Mouse (Mus musculus) forebrain, embryonic 14.5 days (tissue): ENCODE measurements around the gene Fbrsl1. TPM values are rescaled to one million over a fixed set of nuclear protein-coding genes. Genes with fewer than 3 reads are reported as not detected.

Experiments used
- ATAC-seq: fragments of 200-750 bp; cut with Nextera tagmentation; 2 replicates; pipeline ENCODE4 v1.8.0; 2017; ENCODE audit warnings: mild to moderate bottlenecking, moderate library complexity
- DNase-seq: peaks from one replicate; pipeline ENCODE4 v3.0.0-alpha.2; 2015; ENCODE audit warnings: low spot score
- H3K27ac ChIP-seq: fragments of 300-500 bp; sonication (generic); 2 replicates; pipeline ENCODE4 v1.5.1; 2014; ENCODE audit warnings: low read depth, mild to moderate bottlenecking, control low read depth, low read length, moderate library complexity
- H3K27me3 ChIP-seq: fragments of 300-500 bp; sonication (generic); replicated peaks from 2 replicates; pipeline ENCODE4 v1.6.1; 2014; ENCODE audit warnings: low read length, control low read depth, mixed read lengths; ENCODE audit not compliant: control insufficient read depth, insufficient read depth
- H3K36me3 ChIP-seq: fragments of 300-500 bp; sonication (generic); 2 replicates; pipeline ENCODE4 v1.6.1; 2014; ENCODE audit warnings: low read length, control low read depth; ENCODE audit not compliant: control insufficient read depth, insufficient read depth
- H3K4me1 ChIP-seq: fragments of 300-500 bp; sonication (generic); 2 replicates; pipeline ENCODE4 v1.6.1; 2014; ENCODE audit warnings: antibody characterized with exemption, low read length, control low read depth; ENCODE audit not compliant: control insufficient read depth, insufficient read depth
- H3K4me2 ChIP-seq: fragments of 300-500 bp; sonication (generic); 2 replicates; pipeline ENCODE4 v1.6.1; 2014; ENCODE audit warnings: mild to moderate bottlenecking, control low read depth, low read length
- H3K4me3 ChIP-seq: fragments of 300-500 bp; sonication (generic); 2 replicates; pipeline ENCODE4 v1.5.1; 2014; ENCODE audit warnings: low read depth, low read length, control low read depth
- H3K9ac ChIP-seq: fragments of 300-500 bp; sonication (generic); 2 replicates; pipeline ENCODE4 v1.6.1; 2014; ENCODE audit warnings: mild to moderate bottlenecking, low read length, control low read depth, moderate library complexity
- H3K9me3 ChIP-seq: fragments of 300-500 bp; sonication (generic); replicated peaks from 2 replicates; pipeline ENCODE4 v1.6.1; 2016; ENCODE audit warnings: low read length, control low read depth, mixed read lengths; ENCODE audit not compliant: control insufficient read depth
- WGBS: fragments of 180-500 bp; shearing (Covaris S2); extraction: QIAGEN DNeasy Blood & Tissue Kit; methylation state at CpG from one replicate; pipeline ENCODE4 v1.1.7; 2014; 5-methylcytosine and 5-hydroxymethylcytosine counted together
- polyA plus RNA-seq: library from polyadenylated mRNA; unstranded; fragments of >200 nt; fragmentation: Nextera tagmentation; extraction: Ambion mirVana; gene quantifications from 2 replicates; pipeline ENCODE4 v1.2.1, GENCODE M21; 2014

The Fbrsl1 gene
- polyA plus RNA-seq, 1 experiment from 2014 or later = 15.0 TPM

DNA sequence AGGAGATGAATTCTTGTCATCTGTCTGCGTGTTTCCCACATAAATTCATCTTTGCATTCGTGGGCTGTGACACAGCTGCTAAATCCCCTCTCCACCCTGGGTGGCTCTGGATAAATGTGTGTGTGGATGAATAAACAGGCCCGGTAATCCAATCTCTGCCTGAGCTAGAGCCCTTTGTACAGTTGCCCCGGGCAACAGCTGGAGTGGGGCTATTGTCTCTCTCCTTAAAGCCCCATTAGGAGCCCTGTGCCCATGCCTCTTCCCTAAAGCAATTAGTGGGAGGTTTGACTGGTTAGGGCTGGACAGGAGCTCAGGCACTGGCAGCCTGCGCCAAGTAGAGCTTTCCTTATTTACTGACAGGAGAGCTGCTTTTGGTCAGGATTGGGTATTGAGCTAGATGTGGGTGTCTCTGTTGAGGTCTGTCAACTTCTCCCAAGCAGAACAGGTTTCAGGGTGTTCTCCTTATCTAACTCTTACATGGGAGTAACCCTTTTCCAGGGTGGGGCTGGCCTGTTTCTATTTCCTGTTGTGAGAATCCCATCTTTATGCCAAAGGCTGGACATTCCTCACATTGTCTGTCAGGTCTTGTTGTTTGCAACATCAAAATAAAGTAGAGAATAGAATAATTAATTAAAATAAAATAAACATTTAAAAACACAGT lies 38.5 kb upstream of the Fbrsl1 start:
- 2% methylated on average over 5 of the region's 5 CpGs for WGBS
- no peaks in the 10 kb centered on the region for H3K9me3 ChIP-seq
- peak overlapping the region; percentile 65; the same call in 1 of the 2 replicates for H3K27ac ChIP-seq
- no peak overlapping the region for H3K4me2 ChIP-seq
- H3K36me3 ChIP-seq = no peaks in the 10 kb centered on the region
- DNase-seq (peak; percentile 83), ATAC-seq (peak; percentile 95)
- 0 out of 2 replicates have a peak overlapping the region, but pooled peaks have one; percentile 21 for H3K9ac ChIP-seq
- H3K4me3 ChIP-seq = no peak overlapping the region
- no peaks in the 10 kb centered on the region for H3K27me3 ChIP-seq
- H3K4me1 ChIP-seq = peaks cover 15% of the 10 kb centered on the region; the same call in 1 of the 2 replicates

GRCm38 (mm10) chr5:110484711-110485110 lies 36.4 kb upstream of the Fbrsl1 start:
- Histone ChIP-seq H3K36me3 (no peaks in the 10 kb centered on the region), H3K9ac (no peak overlapping the region), H3K4me3 (no peak overlapping the region), H3K4me1 (peaks cover 15% of the 10 kb centered on the region; the same call in 1 of the 2 replicates), H3K4me2 (no peak overlapping the region), H3K27ac (no peak overlapping the region), H3K9me3 (no peaks in the 10 kb centered on the region), H3K27me3 (0 out of 2 replicates have a peak, but pooled peaks cover 6% of the 10 kb centered on the region)
- 86% methylated on average over 3 of the region's 3 CpGs for WGBS
- DNase-seq (no peak), ATAC-seq (no peak)

DNA sequence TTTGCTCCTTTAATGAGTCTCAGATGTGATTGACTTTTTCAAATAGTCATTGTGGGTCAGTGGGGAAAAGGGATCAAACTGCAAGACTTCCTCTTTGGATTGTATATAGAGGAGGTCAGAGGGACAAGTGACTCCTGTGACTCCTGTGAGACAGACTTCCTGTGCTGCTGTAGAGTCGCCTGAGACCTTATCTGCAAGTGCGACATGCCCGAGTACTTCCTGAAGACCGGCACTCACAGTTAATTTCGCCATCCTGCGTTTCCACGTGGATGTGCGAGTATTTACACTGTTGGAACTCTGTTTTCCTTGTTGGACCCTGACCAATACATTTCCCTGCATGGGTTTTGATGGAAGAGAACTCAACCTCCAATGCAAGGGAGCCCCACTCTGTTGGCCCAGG lies 30.9 kb upstream of the Fbrsl1 start:
- H3K36me3 ChIP-seq = no peaks in the 10 kb centered on the region
- no peak for ATAC-seq
- H3K9ac ChIP-seq = no peak overlapping the region
- no peak overlapping the region for H3K4me2 ChIP-seq
- DNase-seq = no peak
- no peak overlapping the region for H3K27ac ChIP-seq
- no peaks in the 10 kb centered on the region for H3K9me3 ChIP-seq
- H3K27me3 ChIP-seq = 0 out of 2 replicates have a peak, but pooled peaks cover 6% of the 10 kb centered on the region
- H3K4me1 ChIP-seq = no peaks in the 10 kb centered on the region
- no peak overlapping the region for H3K4me3 ChIP-seq
- WGBS = 83% methylated on average over 8 of the region's 8 CpGs

- WGBS = 63% methylated on average over 11 of the region's 11 CpGs
- H3K4me2 ChIP-seq = no peak overlapping the region
- H3K27ac ChIP-seq = no peak overlapping the region
- H3K4me3 ChIP-seq = no peak overlapping the region
- ATAC-seq (no peak), DNase-seq (no peak)
- H3K4me1 ChIP-seq = no peaks in the 10 kb centered on the region
- H3K9me3 ChIP-seq = no peaks in the 10 kb centered on the region
- H3K36me3 ChIP-seq = no peaks in the 10 kb centered on the region
- no peaks in the 10 kb centered on the region for H3K27me3 ChIP-seq
- H3K9ac ChIP-seq = no peak overlapping the region
These were observed 25.9 kb upstream of the Fbrsl1 start for GRCm38 (mm10) chr5:110474156-110474555.

DNA sequence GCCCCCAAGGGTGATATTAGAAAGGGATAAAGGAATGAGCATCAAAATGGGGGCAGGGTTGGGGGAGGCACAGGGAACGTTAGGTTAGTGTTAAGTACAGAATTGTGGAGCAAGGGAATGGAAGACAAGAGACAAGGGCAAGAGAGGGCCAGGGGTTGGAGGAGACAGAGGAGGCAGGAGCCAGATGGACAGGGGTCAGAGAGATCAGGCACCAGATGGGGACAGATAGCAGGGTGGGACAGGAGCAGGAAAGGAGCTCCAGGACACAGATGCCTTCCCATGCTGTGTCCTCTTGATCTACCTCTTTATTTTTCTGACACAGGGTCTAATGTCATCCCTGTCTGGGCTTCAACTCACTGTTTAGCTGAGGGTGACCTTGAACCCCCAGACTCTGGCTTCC lies 24.5 kb upstream of the Fbrsl1 start:
- no peaks in the 10 kb centered on the region for H3K9me3 ChIP-seq
- ATAC-seq = no peak
- WGBS = 4% methylated on average over 1 of the region's 1 CpGs
- H3K4me1 ChIP-seq = no peaks in the 10 kb centered on the region
- no peak overlapping the region for H3K4me2 ChIP-seq
- no peak overlapping the region for H3K4me3 ChIP-seq
- no peak overlapping the region for H3K27ac ChIP-seq
- H3K9ac ChIP-seq = no peak overlapping the region
- DNase-seq = no peak
- H3K36me3 ChIP-seq = no peaks in the 10 kb centered on the region
- H3K27me3 ChIP-seq = no peaks in the 10 kb centered on the region

DNA sequence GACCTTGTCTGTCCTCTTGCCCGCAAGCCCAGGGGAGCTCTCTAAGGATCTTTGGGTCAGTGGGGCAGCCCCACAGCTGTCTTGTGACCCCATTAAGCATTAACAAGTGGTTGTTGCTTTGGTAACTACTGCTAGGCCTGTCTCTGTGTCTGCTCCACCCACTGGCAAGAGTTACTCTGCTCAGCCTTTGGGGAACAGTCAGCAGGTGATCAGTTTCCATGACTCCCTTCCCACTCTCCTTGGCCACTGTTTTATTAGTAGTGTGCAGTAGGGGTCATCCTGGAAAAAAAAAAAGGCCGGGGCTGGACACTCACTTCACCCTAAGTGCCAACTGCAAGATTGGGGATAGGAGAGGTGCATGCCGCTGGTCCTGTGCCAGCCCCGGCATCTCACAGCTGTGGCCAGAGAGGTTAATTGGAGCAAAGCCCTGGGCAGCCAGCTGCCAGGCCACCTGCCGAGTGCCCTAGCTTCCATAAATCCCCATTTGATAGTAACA lies 23.7 kb upstream of the Fbrsl1 start:
- Histone ChIP-seq H3K9me3 (no peaks in the 10 kb centered on the region), H3K27ac (no peak overlapping the region), H3K4me2 (no peak overlapping the region), H3K4me3 (no peak overlapping the region), H3K4me1 (0 out of 2 replicates have a peak, but pooled peaks cover under 1% of the 10 kb centered on the region), H3K9ac (no peak overlapping the region), H3K27me3 (no peaks in the 10 kb centered on the region), H3K36me3 (no peaks in the 10 kb centered on the region)
- 37% methylated on average over 5 of the region's 5 CpGs for WGBS
- no peak for DNase-seq
- ATAC-seq = no peak

DNA sequence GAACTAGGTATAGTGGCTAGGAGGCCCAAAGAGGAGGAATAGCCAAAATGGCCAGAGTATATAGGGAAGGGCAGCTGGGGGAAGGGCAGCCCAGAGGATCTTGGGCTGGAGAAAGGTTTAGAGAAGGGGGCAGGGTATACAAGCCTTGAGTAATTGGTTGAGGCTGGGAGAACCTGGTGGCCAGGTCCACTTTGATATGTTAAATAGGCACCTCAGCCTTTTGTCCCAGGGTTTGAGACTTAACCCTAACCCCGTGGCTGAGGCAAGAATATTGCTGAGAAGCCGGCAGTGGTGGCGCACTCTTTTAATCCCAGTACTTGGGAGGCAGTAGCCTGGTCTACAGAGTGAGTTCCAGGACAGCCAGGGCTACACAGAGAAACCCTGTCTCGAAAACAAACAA lies 23.0 kb upstream of the Fbrsl1 start:
- H3K4me1 ChIP-seq = 0 out of 2 replicates have a peak, but pooled peaks cover 2% of the 10 kb centered on the region
- no peak for ATAC-seq
- H3K4me3 ChIP-seq = no peak overlapping the region
- DNase-seq = no peak
- no peak overlapping the region for H3K27ac ChIP-seq
- no peak overlapping the region for H3K9ac ChIP-seq
- H3K36me3 ChIP-seq = no peaks in the 10 kb centered on the region
- WGBS = 11% methylated on average over 4 of the region's 4 CpGs
- no peaks in the 10 kb centered on the region for H3K9me3 ChIP-seq
- H3K4me2 ChIP-seq = no peak overlapping the region
- no peaks in the 10 kb centered on the region for H3K27me3 ChIP-seq

DNA sequence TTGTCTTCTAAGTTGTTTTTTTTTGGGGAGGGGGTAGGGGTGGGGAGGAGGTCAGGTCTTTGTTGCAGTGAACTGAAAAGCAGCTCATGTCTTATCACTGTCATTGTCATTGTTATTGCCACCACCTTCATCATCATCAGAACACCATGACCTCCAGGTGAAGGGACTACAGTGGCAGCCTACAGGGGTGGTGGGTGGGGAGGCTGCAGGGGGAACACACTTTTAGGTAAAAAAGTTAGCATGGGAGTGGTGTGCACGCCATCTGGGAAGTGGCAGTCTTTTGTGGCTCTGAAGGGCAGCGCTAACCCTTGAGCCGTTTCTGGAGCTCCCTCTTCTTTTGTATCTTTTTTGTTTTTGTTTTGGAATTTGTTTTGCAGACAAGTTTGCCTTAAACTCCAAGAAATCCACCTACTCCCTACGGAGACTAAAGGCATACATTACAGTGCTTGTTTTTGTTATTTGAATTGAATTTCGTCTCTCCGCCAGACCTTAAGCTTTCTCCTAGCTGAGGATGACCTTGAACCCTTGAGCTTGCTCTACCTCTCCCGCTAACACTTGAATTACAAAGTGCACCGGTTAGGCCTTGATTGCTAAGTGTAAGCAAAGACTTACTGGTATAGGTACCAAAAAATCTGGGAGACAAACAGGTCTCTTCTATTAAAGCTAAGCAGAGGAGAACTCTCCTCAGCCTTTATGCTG lies 21.1 kb upstream of the Fbrsl1 start:
- H3K4me3 ChIP-seq = no peak overlapping the region
- no peak for DNase-seq
- no peak for ATAC-seq
- H3K27me3 ChIP-seq = no peaks in the 10 kb centered on the region
- no peaks in the 10 kb centered on the region for H3K9me3 ChIP-seq
- 0 out of 2 replicates have a peak, but pooled peaks cover 2% of the 10 kb centered on the region for H3K4me1 ChIP-seq
- 81% methylated on average over 8 of the region's 8 CpGs for WGBS
- no peak overlapping the region for H3K27ac ChIP-seq
- no peak overlapping the region for H3K9ac ChIP-seq
- no peak overlapping the region for H3K4me2 ChIP-seq
- no peaks in the 10 kb centered on the region for H3K36me3 ChIP-seq

- Histone ChIP-seq H3K9me3 (no peaks in the 10 kb centered on the region), H3K4me3 (no peak overlapping the region), H3K36me3 (no peaks in the 10 kb centered on the region), H3K27ac (no peak overlapping the region), H3K27me3 (no peaks in the 10 kb centered on the region), H3K9ac (no peak overlapping the region), H3K4me2 (no peak overlapping the region), H3K4me1 (0 out of 2 replicates have a peak, but pooled peaks cover 2% of the 10 kb centered on the region)
- ATAC-seq (no peak), DNase-seq (peak; percentile 69)
- 58% methylated on average over 4 of the region's 4 CpGs for WGBS
These were observed 20.0 kb upstream of the Fbrsl1 start for GRCm38 (mm10) chr5:110468296-110468695.
